Mouse (Mus musculus) ES-Bruce4 (cell line): ENCODE results near the gene Psmd11. TPM values are rescaled to one million over a fixed set of nuclear protein-coding genes. Genes with fewer than 3 reads are reported as not detected.

Experiments used
- H3K27ac ChIP-seq: 2 replicates; pipeline ENCODE4 v1.5.1; 2012; ENCODE audit warnings: low read length, inconsistent platforms; ENCODE audit not compliant: insufficient read depth
- H3K27me3 ChIP-seq: 2 replicates; pipeline ENCODE4 v1.6.1; 2012; ENCODE audit warnings: mild to moderate bottlenecking, low read length, inconsistent platforms; ENCODE audit not compliant: control insufficient read depth, poor library complexity, insufficient read depth, severe bottlenecking
- H3K36me3 ChIP-seq: 2 replicates; pipeline ENCODE4 v1.6.1; 2012; ENCODE audit warnings: inconsistent platforms, mild to moderate bottlenecking, low read length, moderate library complexity; ENCODE audit not compliant: control insufficient read depth, poor library complexity, insufficient read depth, severe bottlenecking
- H3K4me1 ChIP-seq: one replicate; pipeline ENCODE4 v1.8.1; 2011; ENCODE audit warnings: low read length; ENCODE audit not compliant: control insufficient read depth, insufficient read depth
- H3K4me3 ChIP-seq: 2 replicates; pipeline ENCODE4 v1.5.1; 2011; ENCODE audit warnings: low read depth, mild to moderate bottlenecking, low read length
- H3K9ac ChIP-seq: 2 replicates; pipeline ENCODE4 v1.6.1; 2012; ENCODE audit warnings: low read depth, mild to moderate bottlenecking, inconsistent platforms; ENCODE audit not compliant: poor library complexity, severe bottlenecking
- H3K9me3 ChIP-seq: replicated peaks from 2 replicates; pipeline ENCODE4 v1.6.1; 2012; ENCODE audit warnings: mild to moderate bottlenecking, low read length, inconsistent platforms; ENCODE audit not compliant: control insufficient read depth, poor library complexity, insufficient read depth, severe bottlenecking
- CTCF ChIP-seq: IDR thresholded peaks from one replicate; pipeline ENCODE4 v1.8.1; 2011; ENCODE audit warnings: low read depth, low read length
- EP300 ChIP-seq: IDR thresholded peaks from 2 replicates; pipeline ENCODE4 v1.6.1; 2011; ENCODE audit warnings: low read depth, low read length; ENCODE audit not compliant: insufficient read depth
- POLR2A ChIP-seq: IDR thresholded peaks from one replicate; pipeline ENCODE4 v1.8.1; 2011; ENCODE audit warnings: low read length; ENCODE audit not compliant: insufficient read depth
- polyA plus RNA-seq: library from polyadenylated mRNA; stranded (reverse); fragments of >200 nt; gene quantifications from 2 replicates; pipeline ENCODE4 v1.2.4, GENCODE M21; 2011; ENCODE audit warnings: low read depth; ENCODE audit not compliant: missing spikeins, insufficient read depth, insufficient read length

Psmd11 gene
- polyA plus RNA-seq, 1 experiment: 261 TPM

DNA sequence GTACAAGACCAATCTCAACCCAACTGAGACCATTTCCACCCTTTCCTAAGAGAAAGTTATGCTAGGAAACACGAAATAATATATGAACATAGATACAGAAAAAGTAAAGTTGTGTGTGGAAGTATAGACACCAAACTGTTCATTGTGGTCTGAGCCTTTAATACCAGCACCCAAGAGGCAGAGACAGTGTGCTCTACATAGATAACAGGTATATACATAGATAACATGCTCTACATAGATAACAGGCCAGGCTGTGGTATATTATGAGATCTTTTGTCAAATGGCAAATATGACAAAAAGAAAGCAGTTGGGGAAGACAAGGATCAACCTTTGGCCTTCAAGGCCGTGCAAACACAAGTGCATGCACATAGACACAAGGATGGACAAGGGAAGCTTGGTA lies 18.0 kb upstream of the Psmd11 start:
- Histone ChIP-seq H3K9me3 (no peaks in the 10 kb centered on the region), H3K27ac (no peak overlapping the region), H3K27me3 (no peaks in the 10 kb centered on the region), H3K4me1 (no peaks in the 10 kb centered on the region), H3K9ac (no peak overlapping the region), H3K4me3 (no peak overlapping the region), H3K36me3 (peaks cover 29% of the 10 kb centered on the region)
- TF ChIP-seq CTCF (no peak), EP300 (no peak), POLR2A (no peak)

DNA sequence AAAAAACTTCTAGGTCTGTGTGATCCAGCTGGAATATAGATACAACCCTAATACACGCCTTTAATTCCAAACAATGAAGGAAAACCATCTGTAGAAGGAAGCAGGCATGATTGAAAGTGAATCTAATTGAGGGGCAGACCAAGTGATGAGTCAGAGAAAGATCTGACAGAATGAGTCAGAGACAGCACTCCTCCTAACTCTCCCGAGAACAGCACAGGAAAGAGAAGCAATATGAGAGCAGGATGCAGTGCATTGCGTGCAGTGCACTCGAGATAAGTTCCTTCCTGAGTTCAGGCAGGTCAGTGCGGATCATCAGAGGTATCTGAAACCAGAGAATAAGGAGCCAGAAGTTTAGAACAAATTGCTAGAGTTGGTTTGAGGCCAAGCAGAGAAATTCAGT lies 11.3 kb upstream of the Psmd11 start:
- H3K36me3 ChIP-seq: no peaks in the 10 kb centered on the region
- no peaks in the 10 kb centered on the region for H3K27me3 ChIP-seq
- H3K4me3 ChIP-seq: no peak overlapping the region
- TF ChIP-seq POLR2A (no peak), EP300 (no peak), CTCF (no peak)
- no peak overlapping the region for H3K9ac ChIP-seq
- no peaks in the 10 kb centered on the region for H3K4me1 ChIP-seq
- peaks cover 18% of the 10 kb centered on the region for H3K9me3 ChIP-seq
- no peak overlapping the region for H3K27ac ChIP-seq

DNA sequence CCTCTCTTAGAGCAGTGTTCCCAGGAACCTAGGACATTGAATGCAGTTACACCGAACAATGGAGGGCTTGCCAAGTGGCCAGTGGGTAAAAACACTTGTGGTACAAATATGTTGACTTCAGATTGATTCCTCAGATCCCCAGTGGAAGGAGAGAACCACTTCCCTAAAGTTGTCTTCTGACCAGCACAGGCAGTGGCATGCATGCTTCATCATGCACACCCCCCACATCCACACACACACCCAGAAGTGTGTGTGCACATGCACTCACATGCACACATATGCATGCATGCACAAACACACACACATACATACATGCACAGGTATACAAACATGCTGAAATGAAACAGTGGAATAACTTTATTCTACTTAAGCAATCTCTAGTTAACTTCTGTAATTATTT lies 8.7 kb upstream of the Psmd11 start:
- Histone ChIP-seq H3K27ac (no peak overlapping the region), H3K27me3 (no peaks in the 10 kb centered on the region)
- no peak for TF ChIP-seq EP300
- no peak for TF ChIP-seq POLR2A
- no peak for TF ChIP-seq CTCF

DNA sequence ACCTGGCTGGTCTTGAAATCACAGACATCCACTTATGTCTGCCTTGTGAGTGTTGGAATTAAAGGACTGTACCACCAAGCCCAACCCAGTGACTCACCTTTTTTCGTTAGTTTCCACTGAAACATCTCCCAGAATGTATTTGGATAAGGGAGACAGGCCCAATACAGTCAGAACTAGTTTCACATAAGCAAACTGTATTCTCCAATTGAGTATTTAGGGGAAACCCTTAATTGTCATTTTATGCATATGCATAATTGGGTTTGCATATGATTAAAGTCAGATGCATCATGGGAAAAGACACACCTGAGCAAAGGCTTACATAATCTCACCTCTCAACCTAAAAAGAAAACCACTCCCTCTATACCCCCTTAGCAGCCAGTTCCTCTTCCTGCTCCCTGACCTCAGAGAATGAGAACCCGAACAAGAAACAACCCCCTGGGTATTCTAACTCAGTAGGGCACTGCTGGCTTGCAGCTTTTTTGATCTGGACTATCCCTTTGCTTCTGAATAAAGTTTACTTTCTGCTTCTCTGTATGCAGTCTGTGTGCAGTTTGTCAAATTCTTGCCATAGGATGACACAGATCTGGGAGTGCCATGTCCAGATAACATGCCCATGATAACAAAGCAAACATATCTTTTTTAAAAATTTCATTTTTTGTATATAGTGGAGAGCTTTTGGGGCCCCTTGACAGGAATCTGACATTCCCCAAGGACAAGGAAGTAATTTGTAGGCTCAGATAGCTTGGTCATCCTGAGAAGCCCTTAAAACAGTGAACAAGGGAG lies 8.0 kb upstream of the Psmd11 start:
- Histone ChIP-seq H3K27ac (no peak overlapping the region), H3K9me3 (peaks cover 18% of the 10 kb centered on the region), H3K36me3 (no peaks in the 10 kb centered on the region), H3K9ac (no peak overlapping the region), H3K4me1 (no peaks in the 10 kb centered on the region), H3K4me3 (no peak overlapping the region), H3K27me3 (no peaks in the 10 kb centered on the region)
- TF ChIP-seq EP300: no peak
- TF ChIP-seq CTCF: no peak
- TF ChIP-seq POLR2A: no peak

More for the DNA sequence above, 8.7 kb upstream of the Psmd11 start:
- H3K9ac ChIP-seq: no peak overlapping the region
- no peak overlapping the region for H3K4me3 ChIP-seq
- H3K36me3 ChIP-seq: no peaks in the 10 kb centered on the region
- H3K9me3 ChIP-seq: peaks cover 18% of the 10 kb centered on the region
- no peaks in the 10 kb centered on the region for H3K4me1 ChIP-seq

DNA sequence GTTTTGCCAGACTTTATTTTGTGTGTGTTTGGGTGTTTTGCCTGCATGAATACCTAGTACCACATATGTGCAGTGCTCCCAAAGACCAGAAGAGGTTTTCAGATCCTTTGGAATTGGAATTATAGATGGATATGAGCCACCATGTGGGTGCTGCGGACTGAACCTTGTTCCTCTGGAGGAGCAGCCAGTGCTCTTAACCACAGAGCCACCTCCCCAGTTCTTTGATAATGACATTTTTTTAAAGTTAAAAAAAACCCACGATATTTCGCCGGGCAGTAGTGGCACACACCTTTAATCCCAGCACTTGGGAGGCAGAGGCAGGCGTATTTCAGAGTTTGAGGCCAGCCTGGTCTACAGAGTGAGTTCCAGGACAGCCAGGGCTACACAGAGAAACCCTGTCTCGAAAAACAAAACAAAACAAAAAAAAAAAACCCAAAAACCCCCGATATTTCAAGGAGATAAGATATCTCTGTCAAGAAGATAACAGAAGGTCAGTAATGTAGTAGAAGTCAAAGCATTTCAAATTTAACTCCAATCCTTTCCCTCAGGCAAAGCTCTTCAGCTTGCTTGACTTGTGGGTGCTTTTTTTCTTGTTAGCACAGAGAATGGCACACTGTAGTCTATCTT lies 6.9 kb upstream of the Psmd11 start:
- no peak overlapping the region for H3K9ac ChIP-seq
- H3K9me3 ChIP-seq: peaks cover 14% of the 10 kb centered on the region
- no peak overlapping the region for H3K27ac ChIP-seq
- TF ChIP-seq CTCF (no peak), EP300 (no peak), POLR2A (no peak)
- no peaks in the 10 kb centered on the region for H3K36me3 ChIP-seq
- no peak overlapping the region for H3K4me3 ChIP-seq
- no peaks in the 10 kb centered on the region for H3K4me1 ChIP-seq
- no peaks in the 10 kb centered on the region for H3K27me3 ChIP-seq

DNA sequence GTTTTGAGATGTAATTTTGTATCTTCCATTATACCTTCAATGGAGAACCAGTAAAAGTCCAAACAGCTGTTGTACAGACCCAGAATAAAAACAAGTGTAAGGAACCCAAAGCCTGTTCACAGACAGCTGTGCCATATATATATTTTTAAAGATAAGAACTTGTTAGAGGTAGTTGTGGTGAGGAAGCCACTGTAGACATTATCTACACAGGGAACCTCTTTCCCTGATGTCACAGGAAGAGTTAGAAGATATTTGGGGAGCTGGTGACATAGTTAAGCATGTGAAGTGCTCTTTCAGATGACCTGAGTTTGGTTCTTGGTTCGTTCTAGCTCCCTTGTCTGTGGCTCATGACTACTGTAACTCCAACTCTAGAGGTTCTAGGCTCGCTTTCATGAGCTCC lies 3.7 kb upstream of the Psmd11 start:
- H3K27me3 ChIP-seq: no peaks in the 10 kb centered on the region
- no peak for TF ChIP-seq POLR2A
- TF ChIP-seq EP300: no peak
- TF ChIP-seq CTCF: no peak
- no peak overlapping the region for H3K4me3 ChIP-seq
- H3K9ac ChIP-seq: no peak overlapping the region
- H3K27ac ChIP-seq: no peak overlapping the region
- peaks cover 6% of the 10 kb centered on the region; the same call in 1 of the 2 replicates for H3K9me3 ChIP-seq
- no peaks in the 10 kb centered on the region for H3K36me3 ChIP-seq
- H3K4me1 ChIP-seq: no peaks in the 10 kb centered on the region
